Mouse (Mus musculus) left cerebral cortex, adult 2 months (tissue): ENCODE results near the gene Chmp4b. TPM values are rescaled to one million over a fixed set of nuclear protein-coding genes. Genes with fewer than 3 reads are reported as not detected.

Experiments used
- DNase-seq, 2 experiments: peaks; one replicate each; pipeline ENCODE4 v3.0.0; 2021 to 2022; ENCODE audit warnings: low spot score in 2 of 2, mixed read lengths in 1 of 2; ENCODE audit errors: extremely low spot score in 1 of 2
- H3K27ac ChIP-seq: fragments of 200-600 bp; 2 replicates; pipeline ENCODE4 v1.8.1; 2022
- H3K4me3 ChIP-seq: fragments of 200-600 bp; 2 replicates; pipeline ENCODE4 v1.8.1; 2022
- CTCF ChIP-seq: fragments of 200-600 bp; IDR thresholded peaks from 2 replicates; pipeline ENCODE4 v1.8.1; 2022; ENCODE audit warnings: antibody characterized with exemption, mild to moderate bottlenecking, moderate library complexity
- intact Hi-C: fragments of 180-260 bp; cut with DNase I; formaldehyde crosslinking; loops from one replicate; pipeline ENCODE4 v1.15.1; 2025
- total RNA-seq, 2 experiments: library from RNA; stranded (reverse); gene quantifications; 2 replicates each; pipeline ENCODE4 v1.2.3; 2021

The Chmp4b gene
- total RNA-seq, 2 experiments from 2014 or later, result 215 to 217 TPM

DNA sequence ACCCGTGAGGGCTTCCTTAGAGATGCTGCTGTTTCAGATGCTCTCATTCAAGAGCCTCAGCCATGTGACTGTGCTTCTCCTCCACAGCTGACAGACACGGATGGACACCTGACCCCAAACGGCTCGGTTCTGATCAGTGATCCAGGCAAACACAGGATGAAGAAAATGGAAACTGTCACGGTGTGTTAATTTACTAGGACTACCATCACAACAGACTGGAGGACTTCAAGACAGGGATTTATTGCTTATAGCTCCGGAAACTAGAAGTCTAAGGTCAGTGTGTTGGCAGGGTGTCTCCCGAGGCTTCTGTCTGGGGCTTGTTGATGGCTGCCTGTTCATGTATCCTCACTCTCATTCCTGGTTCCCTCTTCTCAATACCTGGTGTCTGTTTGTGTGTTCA, 83.9 kb downstream of the Chmp4b start:
- Histone ChIP-seq H3K27ac (no peak overlapping the region), H3K4me3 (no peak overlapping the region)
- intact Hi-C loops, result no loop called here
- TF ChIP-seq CTCF, result no peak
- DNase-seq, result no peak

DNA sequence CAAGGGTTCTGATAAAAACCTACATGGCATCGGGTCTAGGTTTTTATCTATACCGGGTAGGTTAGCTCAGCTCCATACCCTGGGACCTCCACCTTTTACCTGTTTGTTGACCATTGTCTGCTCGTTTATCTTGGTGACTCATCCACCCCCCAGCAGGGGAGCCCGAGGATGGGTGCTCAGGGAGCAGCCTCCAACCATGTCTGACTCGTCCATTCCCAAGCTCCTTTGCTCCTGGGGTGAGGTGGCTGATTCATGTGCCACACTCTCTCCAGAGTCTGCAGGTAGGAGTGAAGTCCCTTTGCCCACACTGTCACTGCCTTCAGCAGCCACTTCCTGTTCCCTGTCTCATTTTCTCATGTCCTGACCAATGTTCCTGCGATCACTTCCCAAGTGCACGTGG, 84.5 kb downstream of the Chmp4b start:
- DNase-seq, result no peak
- Histone ChIP-seq H3K27ac (no peak overlapping the region), H3K4me3 (no peak overlapping the region)
- intact Hi-C loops, result no loop called here
- TF ChIP-seq CTCF, result no peak

DNA sequence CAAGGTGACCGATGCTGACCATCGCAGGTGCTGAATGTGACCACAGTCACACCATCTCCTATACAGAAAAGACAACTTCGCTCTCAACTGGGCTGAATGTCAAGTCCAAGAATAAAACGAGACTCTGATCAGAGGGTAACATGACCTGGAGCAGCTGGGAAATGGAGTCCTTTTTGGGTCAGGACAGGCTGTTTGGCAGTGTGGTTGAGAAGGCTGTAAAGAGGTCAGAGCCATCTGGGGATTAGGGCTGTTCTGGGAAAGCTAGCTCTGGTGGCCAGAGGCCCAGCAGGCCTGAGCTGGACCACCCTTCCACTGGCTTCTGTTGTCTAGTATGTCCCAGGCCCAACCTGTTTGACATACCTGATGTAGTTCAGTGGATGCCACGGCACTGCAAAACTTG, 87.1 kb downstream of the Chmp4b start:
- Histone ChIP-seq H3K4me3 (no peak overlapping the region), H3K27ac (no peak overlapping the region)
- intact Hi-C loops, result no loop called here
- no peak for TF ChIP-seq CTCF
- no peak for DNase-seq

DNA sequence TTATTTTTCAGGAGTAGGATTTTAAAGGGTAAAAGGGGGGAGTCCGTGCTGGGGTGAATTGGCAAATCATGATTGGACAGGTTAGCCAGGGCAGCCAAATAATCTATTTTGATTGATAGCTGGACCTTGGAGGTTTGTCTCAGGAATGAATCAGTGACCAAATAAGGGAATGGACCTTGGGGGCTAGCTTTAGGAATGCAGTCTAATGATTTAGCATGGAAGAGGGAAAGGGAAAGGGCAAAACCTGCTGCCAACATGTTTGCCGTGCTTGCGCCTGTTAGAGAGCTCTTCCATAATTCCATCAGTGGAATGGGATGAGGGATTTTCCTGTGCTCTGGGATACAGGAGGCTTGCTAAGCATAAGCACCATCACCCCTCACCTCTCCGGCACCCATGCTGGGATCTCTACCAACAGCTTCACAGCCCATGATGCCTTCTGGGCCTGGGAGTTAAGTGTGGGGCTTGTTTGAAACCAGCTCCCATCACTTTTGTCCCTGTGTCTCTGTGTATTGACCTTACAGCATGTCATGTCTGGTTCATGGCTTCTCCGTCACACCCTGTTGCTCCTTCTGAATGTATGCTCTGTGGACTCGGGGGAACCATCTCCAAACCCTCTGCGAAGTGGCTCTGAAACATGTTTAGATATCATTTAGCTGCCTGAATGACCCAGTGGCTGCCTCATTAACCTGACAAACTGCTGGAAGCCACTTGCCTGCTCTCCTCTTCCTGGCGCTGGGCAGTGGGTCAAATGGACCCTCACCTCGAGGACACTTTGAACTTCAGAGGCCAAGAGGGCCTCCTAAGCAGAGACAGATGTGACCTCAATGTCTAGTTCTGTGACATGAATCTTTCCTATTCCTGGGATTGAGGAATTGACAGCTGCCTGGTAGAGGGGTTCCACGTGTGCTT, 91.7 kb downstream of the Chmp4b start:
- TF ChIP-seq CTCF, result no peak
- intact Hi-C loops, result no loop called here
- Histone ChIP-seq H3K27ac (no peak overlapping the region), H3K4me3 (no peak overlapping the region)
- no peak for DNase-seq

DNA sequence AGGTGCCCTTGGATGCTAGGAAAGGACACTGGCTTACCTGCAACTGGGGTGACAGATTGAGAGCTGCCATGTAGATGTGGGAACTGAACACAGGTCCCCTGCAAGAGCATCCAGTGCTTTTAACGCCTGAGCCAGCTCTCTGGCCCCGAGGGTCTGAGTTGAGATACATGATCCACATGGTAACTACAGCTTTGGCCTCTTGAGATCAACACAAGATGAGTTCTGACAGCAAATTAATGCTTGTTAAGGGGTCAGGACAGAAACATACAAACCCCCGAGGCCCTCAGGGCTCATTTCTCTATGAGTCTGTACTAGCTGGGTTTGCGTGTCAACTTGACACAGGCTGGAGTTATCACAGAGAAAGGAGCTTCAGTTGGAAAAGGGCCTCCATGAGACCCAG, 92.4 kb downstream of the Chmp4b start:
- DNase-seq, result no peak
- Histone ChIP-seq H3K4me3 (no peak overlapping the region), H3K27ac (no peak overlapping the region)
- intact Hi-C loops, result no loop called here
- TF ChIP-seq CTCF, result no peak

Other genes starting within 250 kb of the Chmp4b start
- 10 to 100 TPM; 33.9 to 34.1 TPM for gene Snta1, start 243.6 kb upstream of the Chmp4b start, total RNA-seq
- gene Cbfa2t2, start 215.2 kb upstream of the Chmp4b start, total RNA-seq, result 10 to 100 TPM; 54.3 to 57.4 TPM
- gene 1700003F12Rik, start 104.6 kb upstream of the Chmp4b start, total RNA-seq, result under 1 TPM in 1 of 2 experiments, not detected in 1; 0.70 TPM
- gene Actl10, start 99.9 kb upstream of the Chmp4b start, total RNA-seq, result not detected
- 10 to 100 TPM; 79.3 to 82.7 TPM for gene Necab3, start 92.8 kb upstream of the Chmp4b start, total RNA-seq
- gene E2f1, start 81.8 kb upstream of the Chmp4b start, total RNA-seq, result 10 to 100 TPM in 1 of 2 experiments, 1 to 10 TPM in 1; 10.0 to 11.5 TPM
- gene Pxmp4, start 48.0 kb upstream of the Chmp4b start, total RNA-seq, result 10 to 100 TPM; 12.8 to 14.2 TPM
- 10 to 100 TPM; 11.1 to 11.7 TPM for gene Zfp341, start 38.4 kb upstream of the Chmp4b start, total RNA-seq
- gene 4930519P11Rik, start 38.3 kb upstream of the Chmp4b start, total RNA-seq, result not detected
- gene Gm14214, start 118.3 kb downstream of the Chmp4b start, total RNA-seq, result not detected
- 100 to 1,000 TPM in 1 of 2 experiments, 10 to 100 TPM in 1; 93.2 to 101 TPM for gene Raly, start 139.4 kb downstream of the Chmp4b start, total RNA-seq
- not detected for gene a, start 139.7 kb downstream of the Chmp4b start, total RNA-seq
- gene Eif2s2, start 241.2 kb downstream of the Chmp4b start, total RNA-seq, result 10 to 100 TPM; 46.3 to 47.8 TPM